Mouse (Mus musculus) midbrain, embryonic 10.5 days (tissue): Measurements from ENCODE around the gene Ndnf. TPM values are rescaled to one million over a fixed set of nuclear protein-coding genes. Genes with fewer than 3 reads are reported as not detected.
A peak's percentile ranks its signal among the peaks of the same experiment; 100 is the strongest.

Source experiments
- DNase-seq: peaks from one replicate; pipeline ENCODE4 v3.0.0-alpha.2; 2017; ENCODE audit warnings: low spot score
- H3K27ac ChIP-seq: fragments of 300-500 bp; sonication (generic); replicated peaks from 2 replicates; pipeline ENCODE4 v1.5.1; 2016; ENCODE audit warnings: mild to moderate bottlenecking
- H3K27me3 ChIP-seq: fragments of 300-500 bp; sonication (generic); 2 replicates; pipeline ENCODE4 v1.6.1; 2016; ENCODE audit warnings: low read depth, mild to moderate bottlenecking; ENCODE audit not compliant: poor library complexity, severe bottlenecking
- H3K36me3 ChIP-seq: fragments of 300-500 bp; sonication (generic); 2 replicates; pipeline ENCODE4 v1.6.1; 2016; ENCODE audit warnings: mild to moderate bottlenecking, moderate library complexity
- H3K4me1 ChIP-seq: fragments of 300-500 bp; sonication (generic); 2 replicates; pipeline ENCODE4 v1.6.1; 2016
- H3K4me3 ChIP-seq: fragments of 300-500 bp; sonication (generic); 2 replicates; pipeline ENCODE4 v1.5.1; 2016; ENCODE audit warnings: mild to moderate bottlenecking, moderate library complexity
- H3K9me3 ChIP-seq: fragments of 300-500 bp; sonication (generic); replicated peaks from 2 replicates; pipeline ENCODE4 v1.6.1; 2016; ENCODE audit warnings: mild to moderate bottlenecking
- WGBS: fragments of 180-500 bp; shearing (Covaris S2); methylation state at CpG from one replicate; pipeline ENCODE4 v1.1.7; 2016; 5-methylcytosine and 5-hydroxymethylcytosine counted together
- polyA plus RNA-seq: library from polyadenylated mRNA; unstranded; fragments of >200 nt; fragmentation: Nextera tagmentation; extraction: Ambion mirVana; gene quantifications from 2 replicates; pipeline ENCODE4 v1.2.1, GENCODE M21; 2016

Gene Ndnf
- polyA plus RNA-seq, result 14.3 and 17.5 TPM in 2 replicates

DNA sequence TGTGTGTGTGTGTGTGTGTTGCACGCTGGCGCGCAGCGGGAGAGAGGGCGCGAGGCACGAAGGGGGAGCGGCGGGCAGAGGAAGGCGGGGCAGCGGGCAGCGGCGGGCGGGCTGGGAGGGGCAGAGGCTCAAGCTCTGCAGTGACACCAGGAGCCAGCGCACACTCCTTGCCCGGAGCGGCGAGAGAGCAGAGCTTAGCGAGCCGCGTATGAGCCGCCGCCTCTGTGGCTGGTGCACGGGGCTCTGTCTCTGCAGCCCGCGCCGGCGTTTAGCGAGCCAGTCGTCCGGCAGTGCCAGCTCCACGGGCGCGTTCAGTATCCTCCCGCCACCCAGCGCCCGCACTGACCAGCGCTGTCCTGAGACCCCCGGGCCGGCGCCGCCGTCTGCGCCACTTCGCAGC, at the start of gene Ndnf:
TSS of gene Ndnf (plus strand) at position 140 of the 400 bp plus-strand sequence.
- WGBS, result under 1% methylated on average over 31 of the region's 45 CpGs
- H3K27ac ChIP-seq, result peak within 1 kb of the TSS; percentile 91
- H3K4me1 ChIP-seq, result peaks cover 40% of the 10 kb centered on the region
- H3K36me3 ChIP-seq, result no peaks in the 10 kb centered on the region
- peak; percentile 90 for DNase-seq
- H3K27me3 ChIP-seq, result peaks cover 17% of the 10 kb centered on the region
- H3K4me3 ChIP-seq, result peak within 1 kb of the TSS; percentile 82
- H3K9me3 ChIP-seq, result no peaks in the 10 kb centered on the region

DNA sequence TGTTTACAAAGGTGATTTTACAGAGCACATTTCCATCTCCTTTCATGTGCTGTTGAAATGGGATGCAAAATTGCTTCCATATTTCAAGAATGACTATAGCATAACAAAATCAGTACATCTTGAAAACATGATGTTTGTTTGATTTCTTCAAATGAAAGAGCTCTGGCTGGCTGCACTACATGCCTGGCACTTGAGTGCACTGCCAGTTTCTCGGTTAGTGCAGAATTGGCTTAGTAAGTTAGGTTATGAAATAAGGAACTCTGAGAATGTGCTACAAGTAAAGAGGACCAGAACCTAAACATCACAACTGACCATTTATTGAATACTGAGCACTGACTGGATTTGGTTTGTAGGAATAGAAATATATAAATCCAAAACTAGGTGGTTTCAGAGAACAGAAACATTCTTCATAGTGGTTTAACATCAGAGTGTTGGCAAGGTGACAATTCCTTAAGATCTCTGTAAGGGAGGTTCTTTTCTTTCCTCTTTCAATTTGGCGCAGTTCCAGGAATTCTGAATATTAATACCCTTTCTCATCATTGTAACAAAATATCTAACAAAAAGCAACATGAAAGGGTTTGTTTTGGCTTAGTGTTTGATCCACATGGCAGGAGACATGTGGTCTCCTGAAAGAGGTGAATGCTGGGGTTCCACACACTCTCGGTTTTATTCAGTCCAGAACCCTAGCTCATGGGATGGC, 48.2 kb upstream of the Ndnf start:
- no peaks in the 10 kb centered on the region for H3K4me1 ChIP-seq
- no peaks in the 10 kb centered on the region for H3K36me3 ChIP-seq
- no peak overlapping the region for H3K27ac ChIP-seq
- no peaks in the 10 kb centered on the region for H3K27me3 ChIP-seq
- WGBS, result 90% methylated on average over 3 of the region's 3 CpGs
- no peaks in the 10 kb centered on the region for H3K9me3 ChIP-seq
- no peak overlapping the region for H3K4me3 ChIP-seq
- DNase-seq, result no peak

DNA sequence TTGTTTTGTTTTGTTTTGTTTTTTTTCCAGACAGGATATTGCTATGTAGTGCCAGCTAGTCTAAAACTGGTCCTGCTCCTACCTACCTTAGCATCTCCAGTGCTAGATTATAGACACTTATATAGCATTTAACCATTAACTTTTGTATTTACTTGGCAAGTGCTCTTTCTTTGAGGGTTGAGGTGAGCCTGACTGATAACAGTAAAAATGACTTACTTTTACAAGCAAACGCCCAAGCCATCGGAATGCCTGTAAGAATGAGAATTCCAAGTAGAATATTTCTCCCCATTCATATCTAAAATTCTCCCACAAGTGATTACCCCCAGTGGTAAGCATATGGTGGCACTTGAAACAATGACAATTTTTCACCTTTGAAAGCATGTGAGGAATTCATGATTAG, 40.8 kb upstream of the Ndnf start:
- Histone ChIP-seq H3K4me3 (no peak overlapping the region), H3K27ac (no peak overlapping the region), H3K4me1 (no peaks in the 10 kb centered on the region), H3K9me3 (peaks cover 5% of the 10 kb centered on the region; the same call in 1 of the 2 replicates), H3K36me3 (no peaks in the 10 kb centered on the region), H3K27me3 (no peaks in the 10 kb centered on the region)
- 99% methylated on average over 2 of the region's 2 CpGs for WGBS
- DNase-seq, result no peak

DNA sequence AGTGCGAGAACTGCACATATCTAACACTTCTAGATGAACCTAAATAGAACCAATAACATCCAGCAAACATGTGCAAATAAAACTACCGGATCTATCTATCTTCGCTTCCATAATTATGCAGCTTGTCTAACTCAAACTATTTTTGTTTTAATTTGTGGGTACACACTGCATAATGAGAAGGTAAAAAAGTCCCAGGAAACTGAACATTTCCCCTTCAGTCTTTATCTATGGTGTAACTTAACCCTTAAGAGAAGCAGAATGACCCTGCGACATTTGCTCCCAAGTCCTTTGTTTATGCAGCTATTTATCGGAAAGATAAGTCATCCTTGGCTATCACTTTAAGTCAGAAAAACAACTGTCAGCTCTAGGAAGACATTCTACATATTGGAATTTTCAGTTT, 39.2 kb upstream of the Ndnf start:
- H3K27ac ChIP-seq, result no peak overlapping the region
- H3K27me3 ChIP-seq, result no peaks in the 10 kb centered on the region
- peaks cover 5% of the 10 kb centered on the region; the same call in 1 of the 2 replicates for H3K9me3 ChIP-seq
- no peak for DNase-seq
- no peak overlapping the region for H3K4me3 ChIP-seq
- 85% methylated on average over 5 of the region's 5 CpGs for WGBS
- no peaks in the 10 kb centered on the region for H3K36me3 ChIP-seq
- no peaks in the 10 kb centered on the region for H3K4me1 ChIP-seq

DNA sequence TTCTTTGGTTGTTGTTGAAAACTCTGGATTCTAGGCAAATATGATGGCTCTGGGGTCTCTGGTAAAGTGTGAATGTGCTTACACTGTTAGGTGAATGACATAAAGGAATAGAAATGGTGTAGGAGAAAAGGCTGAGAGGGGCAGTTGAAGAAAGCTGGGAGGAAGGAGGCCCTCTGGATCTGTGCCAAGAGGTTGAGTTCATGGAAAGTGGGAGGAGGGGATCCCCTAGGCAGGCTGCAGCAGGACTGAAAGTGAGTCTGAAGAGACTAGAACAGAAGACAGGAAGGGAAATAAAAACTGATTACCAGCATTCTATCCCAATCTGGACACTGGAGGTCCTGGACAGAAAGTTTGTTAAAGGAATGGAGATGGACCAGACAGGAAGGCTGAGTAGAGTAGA, 29.0 kb upstream of the Ndnf start:
- Histone ChIP-seq H3K27ac (no peak overlapping the region), H3K36me3 (no peaks in the 10 kb centered on the region), H3K9me3 (peaks cover 10% of the 10 kb centered on the region; the same call in 1 of the 2 replicates), H3K27me3 (no peaks in the 10 kb centered on the region), H3K4me1 (0 out of 2 replicates have a peak, but pooled peaks cover 5% of the 10 kb centered on the region), H3K4me3 (no peak overlapping the region)
- no peak for DNase-seq

DNA sequence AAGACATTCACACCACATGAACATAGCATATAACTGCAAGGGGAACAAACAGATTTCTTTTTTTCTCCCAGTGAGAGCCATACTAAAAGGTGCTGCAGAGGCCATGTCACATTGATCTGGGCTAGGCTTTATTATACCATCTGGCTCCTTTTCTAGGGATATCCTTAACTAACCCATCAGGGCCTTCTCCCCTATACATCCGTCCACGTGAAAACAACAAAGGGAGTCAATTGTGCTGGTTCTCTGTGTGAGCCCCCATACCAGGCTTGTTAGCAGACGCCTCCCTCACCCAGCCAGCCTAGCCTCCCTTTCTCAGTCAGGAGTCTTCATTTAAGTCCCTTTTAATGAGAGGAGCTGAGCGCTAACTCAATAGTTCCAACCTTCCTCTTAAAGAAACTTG, 27.3 kb upstream of the Ndnf start:
- no peak for DNase-seq
- Histone ChIP-seq H3K27me3 (no peaks in the 10 kb centered on the region), H3K4me3 (no peak overlapping the region), H3K27ac (no peak overlapping the region), H3K9me3 (peaks cover 4% of the 10 kb centered on the region; the same call in 1 of the 2 replicates), H3K4me1 (0 out of 2 replicates have a peak, but pooled peaks cover 5% of the 10 kb centered on the region), H3K36me3 (no peaks in the 10 kb centered on the region)
- WGBS, result 28% methylated on average over 4 of the region's 4 CpGs

DNA sequence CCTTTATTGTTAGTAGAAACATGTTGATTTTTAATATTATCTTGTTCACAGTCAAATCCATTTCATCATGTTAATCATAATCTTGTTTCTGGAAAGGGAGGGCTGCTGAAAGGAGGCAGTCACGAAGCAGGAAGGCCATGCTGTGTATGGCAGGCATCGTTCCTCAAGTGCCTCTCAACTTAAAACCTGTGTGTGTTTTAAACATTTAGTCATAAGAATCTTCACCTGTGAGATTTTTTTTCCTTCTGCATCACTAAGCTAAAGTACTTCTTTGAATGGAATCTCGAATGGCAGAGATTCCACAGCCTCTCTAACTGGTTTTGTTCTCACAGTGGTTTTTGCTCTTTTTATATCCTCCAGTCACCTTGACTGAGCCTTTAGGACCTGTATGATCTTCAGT, 25.0 kb upstream of the Ndnf start:
- WGBS, result 88% methylated on average over 3 of the region's 3 CpGs
- no peak overlapping the region for H3K4me3 ChIP-seq
- H3K36me3 ChIP-seq, result no peaks in the 10 kb centered on the region
- H3K9me3 ChIP-seq, result no peaks in the 10 kb centered on the region
- 0 out of 2 replicates have a peak, but pooled peaks cover 5% of the 10 kb centered on the region for H3K4me1 ChIP-seq
- DNase-seq, result no peak
- H3K27me3 ChIP-seq, result no peaks in the 10 kb centered on the region
- H3K27ac ChIP-seq, result no peak overlapping the region

DNA sequence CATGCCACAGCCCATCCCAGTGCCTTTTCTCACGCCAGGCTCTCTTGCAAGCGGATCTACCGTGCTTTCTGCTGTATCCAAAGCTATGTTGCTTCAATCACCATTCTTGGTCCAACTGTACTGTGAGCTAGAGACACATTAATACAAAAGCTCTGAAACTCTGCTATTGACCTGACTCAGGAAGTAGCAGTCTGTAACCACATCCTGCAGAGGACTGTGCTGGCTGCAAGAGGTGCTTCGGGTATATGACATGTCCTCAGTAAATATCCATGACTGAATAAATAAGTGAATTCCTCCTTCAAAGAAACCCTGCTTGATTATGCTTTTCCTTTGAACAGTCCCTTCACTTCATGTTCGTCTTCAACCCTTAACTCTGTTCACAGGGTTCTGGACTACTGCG, 23.7 kb upstream of the Ndnf start:
- no peak overlapping the region for H3K27ac ChIP-seq
- no peak for DNase-seq
- no peaks in the 10 kb centered on the region for H3K27me3 ChIP-seq
- H3K9me3 ChIP-seq, result no peaks in the 10 kb centered on the region
- 0 out of 2 replicates have a peak, but pooled peaks cover 5% of the 10 kb centered on the region for H3K4me1 ChIP-seq
- no peak overlapping the region for H3K4me3 ChIP-seq
- no peaks in the 10 kb centered on the region for H3K36me3 ChIP-seq
- WGBS, result 87% methylated on average over 6 of the region's 6 CpGs

DNA sequence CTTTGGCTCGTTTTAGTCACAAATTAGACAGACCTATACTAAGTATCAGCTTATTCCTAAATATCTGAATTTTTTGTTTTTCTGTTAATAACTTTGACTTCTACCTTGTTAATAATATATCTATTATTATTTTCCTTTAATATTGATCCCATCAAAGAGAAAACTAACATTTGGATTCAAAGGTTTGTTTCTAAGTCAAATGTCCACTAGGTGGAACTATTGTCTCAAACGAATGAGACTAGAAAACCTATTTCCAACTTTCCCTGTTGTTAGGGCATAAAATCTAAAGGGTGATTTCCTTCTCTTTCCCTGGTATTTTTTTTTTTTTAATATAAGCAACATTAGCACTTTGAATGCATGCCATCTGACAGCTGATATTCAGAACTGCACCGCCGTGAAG, 20.0 kb upstream of the Ndnf start:
- Histone ChIP-seq H3K4me1 (no peaks in the 10 kb centered on the region), H3K27ac (no peak overlapping the region), H3K36me3 (no peaks in the 10 kb centered on the region), H3K27me3 (no peaks in the 10 kb centered on the region), H3K9me3 (no peaks in the 10 kb centered on the region), H3K4me3 (no peak overlapping the region)
- DNase-seq, result no peak
- 50% methylated on average over 4 of the region's 4 CpGs for WGBS

DNA sequence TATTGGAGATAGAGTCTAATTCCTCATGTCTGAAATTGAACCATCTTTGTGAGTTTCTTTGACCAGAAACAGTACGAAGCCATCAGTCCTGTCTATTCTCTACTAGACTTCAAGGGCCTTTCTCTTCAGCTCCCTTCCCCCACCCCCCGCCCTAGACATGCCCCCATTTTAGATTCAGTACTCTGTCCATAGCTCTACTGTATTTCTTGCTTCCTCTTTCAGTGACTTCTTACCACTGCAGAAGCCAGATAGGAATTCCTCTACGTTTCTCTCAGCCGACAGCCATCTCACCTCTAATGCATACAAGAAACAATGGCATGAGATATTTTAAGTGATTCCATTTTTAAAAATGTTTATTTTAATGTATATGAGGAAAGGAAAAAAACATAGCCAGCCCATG, 10.1 kb upstream of the Ndnf start:
- 94% methylated on average over 4 of the region's 4 CpGs for WGBS

DNA sequence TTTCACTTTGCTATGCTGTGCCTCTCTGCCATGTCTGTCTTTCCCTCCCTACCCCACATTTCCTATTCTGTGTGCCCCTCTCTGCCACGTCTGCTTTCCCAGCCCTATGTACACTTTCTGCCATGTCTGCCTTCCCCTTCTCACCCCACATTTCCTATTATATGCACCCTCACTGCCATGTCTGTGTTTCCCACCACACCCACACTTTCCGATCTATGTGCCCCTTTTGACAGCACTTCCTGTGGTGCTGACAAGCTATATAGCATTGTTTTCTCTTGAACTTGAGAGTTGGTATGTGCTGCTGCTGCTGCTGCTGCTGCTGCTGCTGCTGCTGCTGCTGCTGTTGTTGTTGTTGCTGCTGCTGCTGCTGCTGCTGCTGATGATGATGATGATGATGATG, 9.3 kb upstream of the Ndnf start:
- H3K9me3 ChIP-seq, result no peaks in the 10 kb centered on the region
- no peaks in the 10 kb centered on the region for H3K4me1 ChIP-seq
- H3K27me3 ChIP-seq, result no peaks in the 10 kb centered on the region
- DNase-seq, result no peak
- H3K27ac ChIP-seq, result no peak overlapping the region
- WGBS, result 79% methylated on average over 2 of the region's 2 CpGs
- H3K4me3 ChIP-seq, result no peak overlapping the region
- no peaks in the 10 kb centered on the region for H3K36me3 ChIP-seq

More for the DNA sequence above, 10.1 kb upstream of the Ndnf start:
- H3K27me3 ChIP-seq, result no peaks in the 10 kb centered on the region
- no peaks in the 10 kb centered on the region for H3K4me1 ChIP-seq
- no peak for DNase-seq
- H3K27ac ChIP-seq, result no peak overlapping the region
- no peaks in the 10 kb centered on the region for H3K36me3 ChIP-seq
- no peaks in the 10 kb centered on the region for H3K9me3 ChIP-seq
- no peak overlapping the region for H3K4me3 ChIP-seq

DNA sequence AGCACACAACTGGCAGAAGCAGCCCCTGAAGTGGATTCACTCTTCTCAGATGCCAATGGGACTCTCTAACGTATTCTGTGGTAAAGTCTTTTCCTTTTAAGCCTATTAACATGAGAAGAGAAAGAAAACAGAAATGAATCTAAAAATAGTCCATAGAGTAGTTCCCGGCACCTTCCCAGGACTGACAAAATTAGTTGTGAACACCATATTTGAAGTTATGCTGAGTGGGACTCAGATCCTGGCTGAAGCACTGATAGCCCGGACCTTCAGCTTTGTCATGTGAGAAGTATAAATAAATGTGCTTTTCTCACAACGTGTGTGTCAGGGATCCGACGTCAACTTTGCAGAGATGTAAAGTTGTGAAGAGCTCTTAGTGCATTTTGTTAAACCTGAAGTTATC, 7.4 kb upstream of the Ndnf start:
- H3K27me3 ChIP-seq, result no peaks in the 10 kb centered on the region
- no peaks in the 10 kb centered on the region for H3K4me1 ChIP-seq
- H3K27ac ChIP-seq, result no peak overlapping the region
- no peaks in the 10 kb centered on the region for H3K9me3 ChIP-seq
- DNase-seq, result no peak
- no peak overlapping the region for H3K4me3 ChIP-seq
- H3K36me3 ChIP-seq, result no peaks in the 10 kb centered on the region
- WGBS, result 81% methylated on average over 6 of the region's 6 CpGs

DNA sequence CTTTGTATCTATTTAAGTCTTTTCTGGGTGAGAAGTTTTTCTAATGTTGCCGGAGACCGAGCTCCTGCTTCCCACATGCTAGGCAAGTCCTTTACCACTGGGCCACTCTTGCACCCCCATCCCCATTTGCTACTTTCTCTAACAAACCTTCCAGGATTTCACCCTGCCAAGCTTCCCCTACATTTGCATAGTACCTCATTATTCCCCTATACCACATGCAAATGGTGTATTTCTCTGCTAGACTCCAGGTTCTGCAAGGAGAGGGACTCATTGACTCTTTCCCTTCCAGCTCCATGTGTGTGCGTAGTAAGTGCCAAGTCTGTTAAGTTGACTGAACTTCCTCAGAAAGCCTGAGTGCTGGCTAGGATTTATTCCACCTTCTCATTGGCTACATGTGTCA, 5.1 kb upstream of the Ndnf start:
- Histone ChIP-seq H3K27me3 (peaks cover 6% of the 10 kb centered on the region; the same call in 1 of the 2 replicates), H3K4me3 (no peak overlapping the region), H3K27ac (no peak overlapping the region), H3K36me3 (no peaks in the 10 kb centered on the region), H3K9me3 (no peaks in the 10 kb centered on the region), H3K4me1 (peaks cover 9% of the 10 kb centered on the region)
- WGBS, result 82% methylated on average over 3 of the region's 3 CpGs
- no peak for DNase-seq
